Mouse (Mus musculus): ENCODE results near the gene Ppp1ca. TPM values are rescaled to one million over a fixed set of nuclear protein-coding genes. Genes with fewer than 3 reads are reported as not detected.

The Ppp1ca gene
- total and polyA plus RNA-seq, 2 experiments from 2014 or later: 480 to 551 TPM

- H3K4me2 ChIP-seq (ENCODE audit: low read depth): no peak overlapping the region
- H3K27ac ChIP-seq (ENCODE audit: low read depth, low read length): no peak overlapping the region
- H3K27me3 ChIP-seq (ENCODE audit: insufficient read depth, low read length): no peaks in the 10 kb centered on the region
- DNase-seq (no peak), ATAC-seq (no peak)
- H3K4me3 ChIP-seq (ENCODE audit: low read depth, low read length): no peak overlapping the region
- H3K4me1 ChIP-seq (ENCODE audit: insufficient read depth): peaks cover 11% of the 10 kb centered on the region
- no peak overlapping the region for H3K9ac ChIP-seq
- no peak for TF ChIP-seq CTCF (IDR thresholded peaks at IDR 0.05; ENCODE audit: low read depth)
- WGBS: 86% methylated on average over 3 of the region's 3 CpGs
- H3K36me3 ChIP-seq (ENCODE audit: insufficient read depth): peaks cover 21% of the 10 kb centered on the region
- H3K9me3 ChIP-seq (ENCODE audit: low read length): no peaks in the 10 kb centered on the region
Observed at GRCm38 (mm10) chr19:4164100-4164499, 27.8 kb upstream of the Ppp1ca start.

- DNase-seq (no peak), ATAC-seq (no peak)
- Histone ChIP-seq H3K4me2 (ENCODE audit: low read depth) (no peak overlapping the region), H3K27ac (ENCODE audit: low read depth, low read length) (no peak overlapping the region), H3K36me3 (ENCODE audit: insufficient read depth) (peaks cover 14% of the 10 kb centered on the region), H3K9ac (no peak overlapping the region), H3K4me1 (ENCODE audit: insufficient read depth) (peaks cover 12% of the 10 kb centered on the region), H3K4me3 (ENCODE audit: low read depth, low read length) (no peak overlapping the region), H3K27me3 (ENCODE audit: insufficient read depth, low read length) (no peaks in the 10 kb centered on the region), H3K9me3 (ENCODE audit: low read length) (no peaks in the 10 kb centered on the region)
- TF ChIP-seq CTCF (IDR thresholded peaks at IDR 0.05; ENCODE audit: low read depth): no peak
- WGBS: 83% methylated on average over 2 of the region's 2 CpGs
Observed at GRCm38 (mm10) chr19:4164721-4165120, 27.1 kb upstream of the Ppp1ca start.

- no peak for ATAC-seq
- WGBS: 74% methylated on average over 9 of the region's 9 CpGs
- no peaks in the 10 kb centered on the region for H3K27me3 ChIP-seq (ENCODE audit: insufficient read depth, low read length)
Observed at GRCm38 (mm10) chr19:4166678-4167476, 25.0 kb upstream of the Ppp1ca start.

GRCm38 (mm10) chr19:4169378-4169784 lies 22.5 kb upstream of the Ppp1ca start:
- Histone ChIP-seq H3K27ac (ENCODE audit: low read depth, low read length) (peak overlapping the region; percentile 92), H3K4me3 (ENCODE audit: low read depth, low read length) (peak overlapping the region; percentile 46), H3K4me1 (ENCODE audit: insufficient read depth) (peaks cover 7% of the 10 kb centered on the region), H3K9ac (peak overlapping the region; percentile 76), H3K36me3 (ENCODE audit: insufficient read depth) (no peaks in the 10 kb centered on the region), H3K4me2 (ENCODE audit: low read depth) (peak overlapping the region; percentile 90), H3K9me3 (ENCODE audit: low read length) (no peaks in the 10 kb centered on the region), H3K27me3 (ENCODE audit: insufficient read depth, low read length) (no peaks in the 10 kb centered on the region)
- TF ChIP-seq CTCF (IDR thresholded peaks at IDR 0.05; ENCODE audit: low read depth): peak; percentile 99
- 0% methylated on average over 43 of the region's 43 CpGs for WGBS
- peak; percentile 97 for ATAC-seq
- peak; percentile 99 for DNase-seq

More at GRCm38 (mm10) chr19:4166678-4167476, 25.0 kb upstream of the Ppp1ca start:
- H3K9ac ChIP-seq: no peak overlapping the region
- DNase-seq: no peak
- H3K36me3 ChIP-seq (ENCODE audit: insufficient read depth): no peaks in the 10 kb centered on the region
- H3K9me3 ChIP-seq (ENCODE audit: low read length): no peaks in the 10 kb centered on the region
- H3K4me3 ChIP-seq (ENCODE audit: low read depth, low read length): no peak overlapping the region
- TF ChIP-seq CTCF (IDR thresholded peaks at IDR 0.05; ENCODE audit: low read depth): no peak
- H3K4me2 ChIP-seq (ENCODE audit: low read depth): no peak overlapping the region
- H3K4me1 ChIP-seq (ENCODE audit: insufficient read depth): peaks cover 18% of the 10 kb centered on the region
- no peak overlapping the region for H3K27ac ChIP-seq (ENCODE audit: low read depth, low read length)

- TF ChIP-seq CTCF (IDR thresholded peaks at IDR 0.05; ENCODE audit: low read depth): no peak
- Histone ChIP-seq H3K4me2 (ENCODE audit: low read depth) (peak overlapping the region; percentile 90), H3K9ac (peak overlapping the region; percentile 76), H3K27ac (ENCODE audit: low read depth, low read length) (peak overlapping the region; percentile 92), H3K4me1 (ENCODE audit: insufficient read depth) (peaks cover 7% of the 10 kb centered on the region), H3K27me3 (ENCODE audit: insufficient read depth, low read length) (no peaks in the 10 kb centered on the region), H3K9me3 (ENCODE audit: low read length) (no peaks in the 10 kb centered on the region), H3K36me3 (ENCODE audit: insufficient read depth) (no peaks in the 10 kb centered on the region), H3K4me3 (ENCODE audit: low read depth, low read length) (peak overlapping the region; percentile 46)
- DNase-seq (no peak), ATAC-seq (peak; percentile 30)
- 10% methylated on average over 27 of the region's 27 CpGs for WGBS
Observed at GRCm38 (mm10) chr19:4169810-4170209, 22.1 kb upstream of the Ppp1ca start.

GRCm38 (mm10) chr19:4170723-4171392 lies 21.0 kb upstream of the Ppp1ca start:
- 92% methylated on average over 10 of the region's 10 CpGs for WGBS
- H3K4me2 ChIP-seq (ENCODE audit: low read depth): no peak overlapping the region
- TF ChIP-seq CTCF (IDR thresholded peaks at IDR 0.05; ENCODE audit: low read depth): 0 out of 2 replicates have a peak, but pooled peaks have one; percentile 3
- no peaks in the 10 kb centered on the region for H3K9me3 ChIP-seq (ENCODE audit: low read length)
- no peak overlapping the region for H3K9ac ChIP-seq
- no peak for ATAC-seq
- H3K27me3 ChIP-seq (ENCODE audit: insufficient read depth, low read length): no peaks in the 10 kb centered on the region
- no peak overlapping the region for H3K4me3 ChIP-seq (ENCODE audit: low read depth, low read length)
- H3K36me3 ChIP-seq (ENCODE audit: insufficient read depth): no peaks in the 10 kb centered on the region
- DNase-seq: no peak
- 0 out of 2 replicates have a peak overlapping the region, but pooled peaks have one; percentile 92 for H3K27ac ChIP-seq (ENCODE audit: low read depth, low read length)
- peaks cover 7% of the 10 kb centered on the region for H3K4me1 ChIP-seq (ENCODE audit: insufficient read depth)

All from forebrain, postnatal 0 days (tissue).